Mouse (Mus musculus) embryo, embryonic 11.5 days (tissue): ENCODE measurements at regions not wholly inside any gene's neighbourhood (a gene's known extent, or its start where the extent isn't known, plus 50 kb on each side); places are given as distances from the start of the nearest gene placed in this dataset.
A peak's percentile ranks its signal among the peaks of the same experiment; 100 is the strongest.

Experiments used
- DNase-seq: peaks from one replicate; pipeline ENCODE4 v3.0.0-alpha.2; 2012; ENCODE audit warnings: low read depth, low spot score

DNA sequence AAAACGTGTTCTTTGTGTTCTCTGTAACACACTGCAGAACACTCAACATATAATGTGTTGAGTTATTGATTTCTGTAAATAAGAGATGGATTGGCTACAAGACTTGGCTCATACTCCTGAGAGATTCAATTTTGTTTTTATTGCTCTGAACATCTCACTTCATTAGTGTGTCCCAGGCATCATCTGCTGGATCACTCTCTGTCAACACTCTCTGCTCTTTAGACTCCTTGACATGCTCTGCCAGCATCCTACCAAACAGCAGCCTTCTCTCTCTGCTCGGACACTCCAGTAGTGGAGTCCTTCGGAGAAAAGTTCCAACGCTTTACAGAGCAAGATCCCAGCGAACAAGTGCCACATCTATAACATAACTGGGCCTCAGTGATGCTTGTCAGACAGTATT lies 235.1 kb upstream of the Lcorl start:
- DNase-seq: no peak

DNA sequence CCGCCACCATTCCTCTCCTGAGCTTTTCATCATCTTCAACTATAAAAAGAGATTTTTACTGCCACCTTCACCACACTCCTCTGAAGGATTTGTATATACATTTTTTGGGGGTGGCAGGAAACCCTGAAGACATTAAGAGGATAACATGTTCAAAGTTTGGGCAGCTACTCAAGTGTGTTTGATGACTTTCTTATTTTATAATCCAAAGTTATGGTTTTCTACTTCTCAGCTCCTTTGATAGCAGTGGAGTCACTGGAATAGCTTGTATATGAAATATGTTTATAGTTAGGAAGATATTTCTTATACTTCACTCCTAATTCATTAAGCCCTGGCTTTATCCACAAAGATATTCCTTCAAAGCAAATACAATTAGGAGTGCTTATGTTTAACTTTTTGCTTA lies 229.5 kb upstream of the Lcorl start:
- no peak for DNase-seq

DNA sequence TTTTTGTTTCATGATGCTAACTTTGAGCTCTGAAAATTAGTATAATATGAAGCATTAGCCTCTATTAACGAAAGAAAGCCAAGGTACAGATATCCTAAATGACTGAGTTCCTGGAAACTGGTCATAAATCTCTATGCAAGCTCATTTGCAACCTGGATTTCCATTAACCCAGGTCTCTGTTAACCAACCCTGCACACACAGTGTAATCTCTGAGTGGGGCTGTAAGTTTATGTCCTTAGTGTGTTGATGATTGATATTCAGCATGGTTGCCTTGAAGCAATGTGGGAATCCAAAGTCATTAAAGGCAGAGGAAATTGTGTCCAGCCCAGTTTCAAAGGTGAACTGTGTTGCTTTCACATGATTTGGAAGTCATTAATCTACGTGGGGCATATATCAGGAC lies 225.9 kb upstream of the Lcorl start:
- no peak for DNase-seq

DNA sequence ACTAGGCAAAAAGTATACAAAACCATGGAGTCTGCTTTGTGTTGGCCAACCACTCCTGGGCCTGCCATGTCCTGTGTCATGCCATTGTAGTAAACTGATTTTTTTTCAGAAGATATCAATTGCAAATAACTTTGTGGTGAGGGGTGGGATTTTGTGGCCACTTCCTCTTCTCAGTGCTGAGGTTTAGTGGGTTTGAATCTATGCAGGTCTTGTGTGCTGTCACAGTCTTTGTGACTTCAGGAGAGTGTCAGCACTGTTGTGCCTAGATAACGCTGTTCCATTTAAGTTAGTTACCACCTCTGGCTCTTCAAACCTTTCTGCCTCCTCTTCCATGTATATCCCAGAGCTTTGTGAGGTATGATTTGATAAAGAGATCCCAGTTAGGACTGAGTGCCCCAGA lies 216.3 kb upstream of the Lcorl start:
- no peak for DNase-seq

DNA sequence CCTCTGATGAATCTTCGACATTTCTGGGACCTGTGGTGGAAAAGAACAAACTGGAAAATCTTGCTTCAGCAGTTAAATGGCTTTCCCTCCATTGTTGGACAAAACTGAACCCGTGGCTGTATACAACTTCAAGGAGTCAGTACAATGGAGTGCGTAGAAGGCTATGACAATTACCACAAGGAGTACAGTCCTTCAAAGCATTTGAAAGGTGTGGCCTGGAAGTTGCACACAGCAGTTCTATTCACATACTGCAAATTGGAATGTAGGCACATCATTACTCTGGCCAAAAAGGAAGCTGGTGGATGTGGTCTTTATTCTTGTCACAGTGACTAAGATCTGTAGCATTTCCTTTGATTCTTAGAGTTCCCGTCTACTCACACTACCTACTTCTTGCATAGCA lies 215.7 kb upstream of the Lcorl start:
- DNase-seq: no peak

DNA sequence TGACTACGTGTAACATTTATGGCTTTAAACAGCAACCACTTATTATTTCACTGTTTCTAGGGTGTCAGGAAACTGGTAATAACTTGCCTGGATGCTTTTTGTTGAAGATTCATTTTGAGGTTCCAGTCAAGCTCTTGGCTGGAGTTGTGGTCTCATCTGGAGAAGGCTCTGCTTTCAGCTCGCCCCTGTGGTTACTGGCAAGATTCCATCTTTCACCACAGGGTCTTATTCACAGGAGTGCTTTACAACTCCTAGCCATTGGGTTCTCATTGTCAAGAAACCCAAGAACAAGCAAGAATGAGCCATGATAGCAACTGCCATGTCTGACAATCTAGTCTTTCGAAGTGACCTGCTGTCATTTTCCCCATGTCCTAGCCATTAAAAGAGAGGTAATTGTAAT lies 202.5 kb upstream of the Lcorl start:
- no peak for DNase-seq

DNA sequence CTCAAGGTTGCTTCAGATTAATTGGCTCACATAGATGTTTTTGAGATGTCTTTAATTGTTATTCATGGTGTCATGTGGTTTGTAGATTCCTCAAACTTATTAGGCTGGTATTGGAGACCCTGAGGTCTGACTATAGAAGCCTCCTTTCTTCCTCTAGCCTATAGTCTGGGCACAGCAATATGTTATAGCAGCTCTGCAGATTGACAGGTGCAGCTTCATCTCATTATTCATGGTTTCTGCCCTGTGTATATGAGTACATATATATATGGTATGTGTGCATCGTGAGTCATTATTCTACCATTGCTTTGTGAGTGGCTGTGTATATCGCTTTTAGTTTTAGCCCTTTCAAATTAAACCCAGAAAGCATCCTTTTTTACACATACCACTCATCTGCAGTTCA lies 197.4 kb upstream of the Lcorl start:
- no peak for DNase-seq

DNA sequence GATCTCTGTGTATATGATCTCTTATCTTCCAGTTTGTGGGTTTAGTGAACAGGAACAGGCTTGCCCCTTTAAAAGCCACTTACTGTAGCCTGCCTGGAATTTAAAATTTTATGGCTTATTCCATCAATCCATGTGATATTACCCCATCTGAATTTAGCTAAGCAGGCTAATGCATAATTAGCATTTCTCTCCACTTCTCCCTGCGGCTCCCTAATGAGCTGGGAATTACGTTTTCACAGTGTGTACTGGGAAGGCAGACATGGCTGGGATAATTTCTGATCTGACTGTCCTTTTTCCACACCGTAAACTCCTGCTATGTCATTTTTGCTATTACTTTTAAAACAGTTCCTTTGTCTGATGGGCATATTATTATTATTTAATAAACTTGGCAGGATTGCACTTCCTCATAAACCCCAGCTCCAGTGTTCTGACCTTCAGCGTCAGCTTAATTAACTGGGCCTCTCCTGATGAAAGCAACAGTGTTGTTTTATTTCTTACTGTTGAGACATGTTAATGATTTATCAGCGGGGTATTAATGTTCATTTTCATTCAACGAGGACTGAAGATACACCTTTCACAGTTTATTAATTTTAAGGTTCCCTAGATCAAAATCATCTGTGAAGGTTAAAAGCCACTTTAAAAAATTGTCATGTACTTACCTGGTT lies 185.4 kb upstream of the Lcorl start:
- no peak for DNase-seq

DNA sequence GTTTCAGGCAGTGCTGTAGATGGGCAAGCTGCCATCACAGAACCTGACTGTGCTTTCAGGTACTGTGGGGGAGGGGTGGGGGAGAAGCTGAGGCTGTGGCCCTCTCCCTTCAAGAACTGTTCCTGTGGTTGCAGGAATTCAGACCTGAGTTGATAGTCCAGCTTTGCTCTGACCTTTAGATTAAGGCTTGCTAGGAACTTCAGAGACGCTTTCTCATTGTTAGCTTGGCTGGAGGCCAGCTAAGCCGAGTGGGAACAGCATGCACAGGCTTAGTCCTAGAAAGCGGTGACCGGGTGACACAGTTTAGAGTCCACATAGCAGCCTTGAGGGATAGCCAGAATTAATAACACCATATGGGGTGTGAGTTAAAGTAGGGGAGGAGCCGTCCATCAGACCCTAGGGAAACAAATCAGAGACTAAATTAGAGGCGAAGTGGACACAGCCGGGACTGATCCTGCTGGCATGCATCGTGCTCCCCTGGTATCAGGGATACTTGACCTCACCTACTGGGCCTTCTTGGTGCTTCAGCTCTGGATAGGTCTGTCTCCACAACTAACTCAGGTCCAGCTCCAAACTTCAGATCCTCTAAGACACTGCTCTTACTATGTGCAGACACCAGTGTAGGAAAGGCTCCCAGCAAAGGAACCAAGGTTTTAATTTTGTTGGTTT lies 175.7 kb upstream of the Lcorl start:
- DNase-seq: no peak

DNA sequence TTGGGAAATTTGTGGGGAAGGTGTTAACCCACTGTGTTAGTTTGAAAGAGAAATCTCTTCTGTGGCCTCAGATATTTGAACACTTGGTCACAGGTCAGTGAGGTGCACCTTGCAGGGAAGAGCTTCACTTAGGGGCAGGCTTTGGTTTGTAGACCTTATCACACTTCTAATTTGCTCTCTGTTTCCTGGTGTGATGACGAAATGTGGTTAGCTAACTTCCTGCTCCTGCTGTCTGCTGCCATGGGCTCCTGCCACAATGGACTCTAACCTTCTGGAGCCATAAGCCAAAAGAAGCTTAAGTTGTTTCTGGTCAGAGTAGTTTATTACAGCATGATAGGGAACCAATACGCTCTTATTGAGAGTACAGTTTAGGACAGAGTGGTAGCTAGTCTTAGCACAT lies 174.8 kb upstream of the Lcorl start:
- DNase-seq: no peak

DNA sequence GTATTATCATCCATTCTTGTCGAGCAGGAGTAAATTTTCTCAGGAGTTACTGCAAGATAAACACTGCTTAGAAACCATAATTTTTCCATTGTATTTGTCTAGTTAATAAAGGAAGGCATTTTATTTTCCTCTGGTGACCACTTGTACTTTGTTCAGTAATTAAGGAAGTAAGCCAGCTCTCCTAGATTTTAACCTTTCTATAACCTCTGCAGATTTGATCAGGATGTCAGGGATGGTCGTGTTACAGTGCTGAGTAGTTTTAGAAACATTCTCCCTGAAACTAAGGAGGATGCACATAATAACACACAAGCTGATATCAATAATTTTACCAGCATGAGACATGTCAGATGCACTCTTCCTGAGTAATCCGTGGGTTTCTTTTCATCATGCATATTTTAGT lies 166.7 kb upstream of the Lcorl start:
- DNase-seq: no peak

DNA sequence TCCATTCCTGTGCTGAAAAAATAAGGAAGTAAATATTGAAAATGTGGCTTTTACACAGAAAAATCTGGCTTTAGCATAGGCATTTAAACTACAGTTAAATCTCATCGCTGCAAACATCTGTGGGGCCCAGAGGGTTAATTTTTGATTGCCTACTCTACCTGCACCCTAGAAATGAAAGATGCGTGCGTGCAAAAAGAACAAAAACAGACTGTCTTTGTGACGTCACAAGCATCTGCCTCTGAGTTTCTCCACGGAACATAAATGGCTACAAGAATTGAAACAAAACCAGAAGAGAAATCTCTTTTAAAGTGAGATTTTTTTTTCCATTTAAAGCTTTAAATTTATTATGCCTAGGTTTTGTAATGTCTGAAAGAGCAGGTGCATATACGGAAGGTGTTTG lies 166.0 kb upstream of the Lcorl start:
- DNase-seq: no peak

DNA sequence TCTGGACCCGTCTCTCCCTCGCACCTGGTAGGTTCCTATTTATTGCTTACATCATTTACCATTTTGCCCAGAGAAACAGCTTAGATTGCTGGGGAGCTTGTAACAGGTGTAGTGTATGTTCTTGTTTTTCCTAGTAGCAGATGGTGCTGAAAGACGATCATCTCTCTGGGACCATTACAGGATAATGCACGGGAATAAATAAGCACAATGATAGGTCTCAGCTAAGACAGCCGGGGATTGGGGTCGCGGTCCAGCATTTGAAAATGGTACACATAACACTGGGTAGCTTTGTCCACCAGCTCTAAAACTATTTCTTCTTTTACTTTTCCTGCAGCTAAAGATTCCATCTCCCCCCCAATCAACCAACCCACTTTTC lies 164.6 kb upstream of the Lcorl start:
- peak; percentile 11 for DNase-seq

DNA sequence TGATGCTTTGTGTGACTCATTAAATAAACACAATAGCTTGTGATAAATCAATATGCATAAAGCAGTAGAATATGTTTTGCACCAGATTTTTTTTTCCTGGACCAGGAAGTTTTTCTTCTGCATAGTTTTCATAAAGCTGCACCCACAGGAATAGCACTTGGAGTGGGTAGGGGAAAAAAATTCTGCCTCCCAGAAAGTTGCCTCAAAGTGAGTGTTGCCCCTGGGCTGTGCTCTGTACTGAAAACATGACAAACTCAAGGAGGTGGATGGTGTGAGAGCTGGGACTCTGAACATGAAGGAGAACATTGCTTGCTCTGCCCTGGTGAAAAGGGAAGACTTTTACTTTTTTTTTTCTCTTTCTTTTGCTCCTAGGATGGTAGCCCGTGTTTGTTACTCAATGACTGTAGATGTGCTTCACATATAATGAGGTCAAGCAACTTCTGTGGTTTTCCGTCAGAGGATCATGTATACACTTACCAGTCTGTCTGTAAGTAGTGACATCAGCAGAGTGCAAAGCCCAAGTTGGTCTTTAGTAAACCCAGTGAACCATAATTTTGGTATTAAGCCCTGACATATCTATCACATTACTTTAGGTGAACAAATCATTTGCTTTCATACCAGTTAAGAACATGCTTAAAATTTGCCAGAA lies 164.1 kb upstream of the Lcorl start:
- no peak for DNase-seq

DNA sequence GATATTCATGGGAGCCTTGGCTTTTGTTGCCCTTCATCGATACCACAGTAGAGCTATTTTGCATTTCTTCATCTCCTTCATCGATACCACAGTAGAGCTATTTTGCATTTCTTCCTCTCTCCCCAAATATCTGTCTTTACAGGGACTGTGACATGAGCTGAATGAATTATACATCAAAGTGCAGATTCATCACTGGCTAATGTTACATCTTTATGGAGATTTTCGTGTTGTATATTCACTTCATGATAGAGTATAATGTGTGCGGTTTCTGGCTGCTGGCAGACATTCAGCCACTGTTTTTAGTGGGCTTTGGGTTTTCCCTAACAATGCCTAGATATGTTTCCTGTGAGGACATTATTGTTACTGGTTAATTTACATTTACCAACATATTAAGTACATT lies 162.8 kb upstream of the Lcorl start:
- no peak for DNase-seq

DNA sequence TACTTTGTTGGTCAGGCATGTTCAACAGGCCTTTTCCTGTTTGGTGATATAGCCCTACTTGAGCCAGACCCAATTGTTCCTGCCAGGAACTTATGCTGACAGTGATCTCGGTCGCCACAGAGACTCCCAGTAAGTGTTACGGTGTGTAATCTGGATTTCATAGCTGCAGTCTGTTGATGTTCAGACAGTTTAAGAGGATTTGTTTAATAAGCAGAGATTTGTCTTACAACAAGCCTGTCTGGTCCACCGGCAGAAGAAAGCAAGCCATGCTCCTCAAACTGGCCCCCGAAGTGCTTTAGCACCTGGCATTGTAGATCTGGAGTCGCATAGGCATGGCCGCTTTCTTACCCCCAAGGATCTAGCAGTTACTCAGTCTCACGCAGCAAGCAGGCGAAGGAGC lies 150.0 kb upstream of the Lcorl start:
- DNase-seq: no peak

DNA sequence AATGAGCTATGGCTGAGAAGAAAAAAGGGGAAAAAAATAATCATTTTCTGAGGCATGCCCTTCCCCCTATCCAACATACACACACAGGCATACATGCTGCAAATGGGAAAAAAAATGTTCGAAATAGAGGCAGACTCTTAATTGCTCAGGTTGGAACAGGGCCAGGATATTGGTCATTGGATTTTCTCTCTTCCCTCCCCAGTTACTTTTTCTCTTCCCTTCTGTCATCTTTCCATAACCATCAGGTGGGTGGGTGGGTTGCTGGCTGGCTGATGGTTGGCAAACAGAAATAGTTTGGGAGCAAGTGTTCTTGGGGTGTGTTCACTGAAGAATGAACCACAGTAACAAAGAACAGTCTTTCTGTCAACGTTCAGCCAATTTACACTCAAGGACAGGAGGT lies 149.3 kb upstream of the Lcorl start:
- no peak for DNase-seq

DNA sequence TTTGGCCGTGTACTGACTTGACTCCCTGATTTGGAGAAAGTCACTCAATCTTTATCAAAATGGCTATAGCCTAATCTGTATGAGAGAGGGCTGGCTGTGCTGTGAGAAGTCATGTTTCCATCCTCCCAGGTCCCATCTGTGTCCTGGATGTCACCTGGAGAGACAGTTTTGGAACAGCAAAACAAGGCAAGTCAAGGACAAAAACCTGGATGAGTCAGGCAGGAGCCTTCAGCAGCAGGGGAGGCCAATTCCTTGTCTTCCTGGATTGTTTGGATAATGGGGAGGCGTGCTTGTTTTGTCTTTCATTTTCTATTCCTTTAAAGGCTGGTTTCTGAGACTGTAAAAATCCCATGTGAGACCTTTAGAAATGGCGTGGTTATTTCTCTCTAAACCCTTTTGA lies 148.8 kb upstream of the Lcorl start:
- DNase-seq: no peak

DNA sequence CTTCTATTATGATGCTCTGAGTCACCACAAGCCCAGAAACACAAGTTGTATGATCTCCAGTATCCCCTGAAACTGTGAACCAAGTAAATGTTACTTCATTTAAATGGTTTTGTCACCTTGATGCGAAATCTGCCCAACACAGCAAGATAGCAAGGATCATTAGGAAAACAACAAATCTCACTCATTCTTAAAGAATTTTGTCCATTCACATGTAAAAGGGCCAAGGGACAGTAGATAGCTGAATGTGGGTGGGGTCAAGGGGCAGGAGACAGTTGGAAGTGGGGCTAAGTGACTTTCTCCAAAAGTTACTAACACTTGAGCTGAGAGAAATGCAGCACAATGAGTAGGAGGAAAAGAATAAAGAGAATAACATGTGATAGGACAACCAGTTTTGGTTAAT lies 148.2 kb upstream of the Lcorl start:
- DNase-seq: no peak

DNA sequence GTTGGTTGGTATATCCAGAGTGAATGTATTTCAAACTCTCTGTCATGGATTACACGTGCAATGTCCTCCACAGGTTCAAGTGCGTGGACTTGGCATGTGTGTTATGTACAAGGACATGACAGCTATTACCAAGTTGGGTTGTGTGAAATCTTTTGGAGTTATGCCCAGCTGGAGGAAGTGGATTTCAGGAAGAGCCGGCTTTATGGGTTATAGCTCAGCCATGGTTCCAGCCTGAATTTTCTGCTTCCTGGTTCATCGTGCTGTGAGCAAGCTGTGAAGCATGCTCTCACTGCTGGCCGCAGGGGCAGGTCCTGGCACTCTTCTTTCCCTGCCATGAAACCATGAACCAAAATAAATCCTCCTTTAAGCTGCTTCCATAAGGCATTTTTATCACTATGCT lies 144.6 kb upstream of the Lcorl start:
- no peak for DNase-seq

DNA sequence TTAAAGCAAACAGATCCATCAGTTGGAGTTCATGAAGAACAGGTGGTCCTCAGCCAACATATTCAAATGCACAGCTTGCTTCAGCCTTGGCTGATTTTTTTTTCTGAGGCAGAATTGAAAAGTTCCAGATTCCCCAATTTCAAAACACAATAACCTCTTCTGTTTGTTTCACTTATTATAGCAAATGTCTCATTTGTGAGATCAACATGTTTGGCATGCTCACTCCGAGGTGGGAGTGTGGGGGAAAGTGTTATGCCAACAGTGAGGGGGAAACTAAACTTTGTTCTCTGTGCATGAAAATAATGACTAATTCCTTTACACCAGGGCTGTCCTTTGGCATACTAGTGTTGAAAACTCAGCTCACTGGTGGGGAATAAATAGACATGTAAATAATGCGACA lies 100.4 kb upstream of the Lcorl start:
- no peak for DNase-seq

DNA sequence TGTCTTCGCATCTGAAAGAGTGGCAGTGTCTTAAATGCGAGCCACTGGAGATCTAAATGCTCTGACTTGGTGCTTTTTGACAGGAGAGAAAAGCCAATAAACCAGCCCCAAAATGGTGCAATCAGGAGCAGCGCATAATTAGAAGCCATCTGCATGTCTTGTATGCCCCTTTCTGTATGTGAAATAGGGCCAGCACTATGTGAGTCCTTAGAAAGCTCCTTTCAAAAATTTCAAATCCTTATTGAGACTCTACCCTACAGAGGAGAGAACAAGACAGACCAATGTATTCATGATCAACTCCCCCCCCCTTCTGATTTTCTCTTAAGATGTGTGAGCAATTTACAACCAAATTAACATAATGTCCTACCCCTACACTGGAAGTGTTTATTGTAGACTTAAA lies 86.6 kb upstream of the Lcorl start:
- DNase-seq: no peak

DNA sequence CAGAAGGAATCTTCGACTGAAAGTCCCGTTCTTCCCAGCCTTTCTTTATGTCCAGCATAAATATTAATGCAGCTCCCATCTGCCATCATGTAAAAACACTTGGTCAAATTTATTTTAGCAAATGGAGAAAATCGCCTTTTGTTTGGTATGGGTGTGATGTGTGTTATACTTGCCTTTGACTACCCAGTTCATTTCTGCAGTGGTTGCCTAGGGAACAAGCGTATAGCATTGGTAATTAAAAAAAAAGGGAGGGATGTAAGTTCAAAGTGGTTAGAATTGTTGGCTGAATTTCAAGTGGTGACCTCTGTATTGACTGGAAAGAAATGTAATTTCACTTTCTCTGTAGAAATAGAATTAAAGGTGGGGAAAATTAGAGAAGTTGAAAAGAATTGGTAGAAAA lies 75.6 kb upstream of the Lcorl start:
- no peak for DNase-seq

DNA sequence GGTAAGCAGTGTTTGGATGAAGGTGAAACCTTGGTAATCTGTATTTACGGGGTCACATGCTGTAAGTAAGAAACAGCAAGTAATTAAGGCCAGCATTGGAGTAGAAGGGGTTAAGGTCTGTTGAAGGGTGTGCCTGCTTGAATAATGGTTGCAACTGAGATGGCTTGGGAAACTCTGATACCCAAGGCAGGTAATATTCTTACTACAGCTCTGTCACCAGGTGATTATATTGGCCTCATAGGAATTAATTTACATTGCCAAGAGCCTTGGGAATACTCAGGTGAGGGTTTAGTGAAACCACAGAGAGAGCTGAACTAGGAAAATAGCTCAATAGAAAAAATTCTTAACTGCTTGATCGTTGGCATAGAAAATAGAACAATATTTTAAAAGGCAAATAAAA lies 73.8 kb upstream of the Lcorl start:
- DNase-seq: no peak
